Mouse (Mus musculus) intestine, embryonic 14.5 days (tissue): ENCODE results near the gene Cnbd2. TPM values are rescaled to one million over a fixed set of nuclear protein-coding genes. Genes with fewer than 3 reads are reported as not detected.

Experiments
- ATAC-seq: fragments of 200-750 bp; cut with Nextera tagmentation; replicated peaks from 2 replicates; pipeline ENCODE4 v1.8.0; 2017; ENCODE audit warnings: low read depth, moderate number of reproducible peaks, moderate TSS enrichment, moderate library complexity; ENCODE audit not compliant: low FRiP score, low TSS enrichment
- DNase-seq: peaks from one replicate; pipeline ENCODE4 v3.0.0-alpha.2; 2018; ENCODE audit warnings: low spot score
- H3K27ac ChIP-seq: fragments of 300-500 bp; sonication (generic); 2 replicates; pipeline ENCODE4 v1.5.1; 2014; ENCODE audit warnings: low read depth, mild to moderate bottlenecking, control low read depth
- H3K27me3 ChIP-seq: fragments of 300-500 bp; sonication (generic); replicated peaks from 2 replicates; pipeline ENCODE4 v1.6.1; 2014; ENCODE audit warnings: low read length, control low read depth; ENCODE audit not compliant: control insufficient read depth, insufficient read depth
- H3K36me3 ChIP-seq: fragments of 300-500 bp; sonication (generic); 2 replicates; pipeline ENCODE4 v1.6.1; 2014; ENCODE audit warnings: low read length, control low read depth; ENCODE audit not compliant: control insufficient read depth, insufficient read depth
- H3K4me1 ChIP-seq: fragments of 300-500 bp; sonication (generic); replicated peaks from 2 replicates; pipeline ENCODE4 v1.6.1; 2014; ENCODE audit warnings: low read length, control low read depth, mixed read lengths; ENCODE audit not compliant: control insufficient read depth, insufficient read depth
- H3K4me2 ChIP-seq: fragments of 300-500 bp; sonication (generic); 2 replicates; pipeline ENCODE4 v1.6.1; 2014; ENCODE audit warnings: low read length
- H3K4me3 ChIP-seq: fragments of 300-500 bp; sonication (generic); 2 replicates; pipeline ENCODE4 v1.5.1; 2014; ENCODE audit warnings: low read depth, low read length, control low read depth, mixed read lengths
- H3K9ac ChIP-seq: fragments of 300-500 bp; sonication (generic); 2 replicates; pipeline ENCODE4 v1.6.1; 2014; ENCODE audit warnings: mild to moderate bottlenecking, low read length
- H3K9me3 ChIP-seq: fragments of 300-500 bp; sonication (generic); 2 replicates; pipeline ENCODE4 v1.6.1; 2016; ENCODE audit warnings: low read length, control low read depth; ENCODE audit not compliant: control insufficient read depth
- WGBS: fragments of 180-500 bp; shearing (Covaris S2); extraction: QIAGEN DNeasy Blood & Tissue Kit; methylation state at CpG from one replicate; pipeline ENCODE4 v1.1.7; 2014; 5-methylcytosine and 5-hydroxymethylcytosine counted together
- polyA plus RNA-seq: library from polyadenylated mRNA; unstranded; fragments of >200 nt; fragmentation: Nextera tagmentation; extraction: Ambion mirVana; gene quantifications from 2 replicates; pipeline ENCODE4 v1.2.1, GENCODE M21; 2014

The Cnbd2 gene
- polyA plus RNA-seq, 1 experiment from 2014 or later, result 4.2 TPM

DNA sequence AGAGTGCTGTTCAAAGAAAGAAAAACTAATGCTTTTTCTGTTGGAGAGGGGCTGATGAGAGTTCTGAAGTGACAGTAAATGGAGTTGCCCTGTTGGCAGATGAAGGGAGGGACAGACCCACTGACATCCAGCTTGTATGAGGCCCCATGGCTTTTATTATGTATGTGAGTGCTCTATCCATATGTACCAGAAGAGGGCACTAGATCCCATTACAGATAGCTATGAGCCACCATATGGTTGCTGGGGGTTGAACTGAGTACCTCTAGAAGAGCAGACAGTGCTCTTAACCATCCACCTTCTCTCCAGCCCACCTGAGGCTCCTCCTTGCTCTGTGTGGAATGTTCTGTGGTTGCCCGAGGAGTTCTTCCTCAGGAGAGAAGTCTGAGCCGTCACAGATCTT lies 6.3 kb upstream of the Cnbd2 start:
- H3K27me3 ChIP-seq, result no peaks in the 10 kb centered on the region
- no peaks in the 10 kb centered on the region for H3K4me1 ChIP-seq
- H3K4me2 ChIP-seq, result no peak overlapping the region
- peaks cover 72% of the 10 kb centered on the region for H3K36me3 ChIP-seq
- H3K9me3 ChIP-seq, result no peaks in the 10 kb centered on the region
- ATAC-seq (no peak), DNase-seq (no peak)
- H3K27ac ChIP-seq, result no peak overlapping the region
- H3K4me3 ChIP-seq, result no peak overlapping the region
- H3K9ac ChIP-seq, result no peak overlapping the region
- 76% methylated on average over 2 of the region's 2 CpGs for WGBS

DNA sequence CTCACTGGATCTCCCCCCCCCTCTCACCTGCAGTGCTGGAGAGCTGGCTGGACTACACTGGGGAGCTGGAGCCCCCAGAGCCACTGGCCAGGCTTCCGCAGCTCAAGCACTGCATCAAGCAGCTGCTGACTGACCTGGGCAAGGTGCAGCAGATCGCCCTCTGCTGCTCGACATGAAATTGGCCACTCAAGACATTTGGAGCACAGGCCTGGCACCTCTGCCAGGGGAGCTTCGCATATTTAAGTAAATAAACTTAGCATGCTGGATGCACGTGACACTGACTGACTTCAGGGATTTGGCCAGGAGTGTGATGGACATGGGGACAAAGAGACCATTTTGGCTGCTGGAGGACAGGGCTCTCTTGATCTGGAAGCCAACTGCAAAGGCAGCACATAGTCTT lies 4.8 kb upstream of the Cnbd2 start:
- Histone ChIP-seq H3K27me3 (no peaks in the 10 kb centered on the region), H3K4me3 (no peak overlapping the region), H3K9ac (no peak overlapping the region), H3K4me2 (no peak overlapping the region), H3K9me3 (no peaks in the 10 kb centered on the region), H3K4me1 (0 out of 2 replicates have a peak, but pooled peaks cover 6% of the 10 kb centered on the region), H3K36me3 (peaks cover 61% of the 10 kb centered on the region), H3K27ac (no peak overlapping the region)
- no peak for DNase-seq
- 57% methylated on average over 5 of the region's 5 CpGs for WGBS
- no peak for ATAC-seq

DNA sequence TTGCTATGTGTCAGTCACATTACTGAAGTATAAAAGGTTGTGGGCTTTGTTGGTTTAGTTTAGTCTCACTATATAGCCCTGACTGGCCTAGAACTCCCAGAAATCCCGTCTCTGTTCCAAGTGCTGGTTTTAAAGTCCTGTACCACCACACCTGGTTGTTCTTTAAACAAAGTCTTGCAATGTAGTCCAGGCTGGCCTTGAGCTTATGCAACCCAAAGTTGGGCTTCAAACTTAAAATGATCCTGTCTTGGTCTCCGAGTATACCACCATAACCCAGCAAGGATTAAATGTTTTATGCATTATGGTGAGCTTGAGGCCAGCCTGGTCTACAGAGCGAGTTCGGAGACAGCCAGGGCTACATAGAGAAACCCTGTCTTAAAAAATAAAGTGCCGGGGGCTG lies 2.2 kb upstream of the Cnbd2 start:
- 94% methylated on average over 5 of the region's 5 CpGs for WGBS
- ATAC-seq (no peak), DNase-seq (no peak)
- no peak overlapping the region for H3K9ac ChIP-seq
- no peaks in the 10 kb centered on the region for H3K27me3 ChIP-seq
- no peak overlapping the region for H3K4me3 ChIP-seq
- no peak overlapping the region for H3K4me2 ChIP-seq
- 0 out of 2 replicates have a peak, but pooled peaks cover 8% of the 10 kb centered on the region for H3K4me1 ChIP-seq
- no peak overlapping the region for H3K27ac ChIP-seq
- peaks cover 36% of the 10 kb centered on the region for H3K36me3 ChIP-seq
- peaks cover 4% of the 10 kb centered on the region; the same call in 1 of the 2 replicates for H3K9me3 ChIP-seq

DNA sequence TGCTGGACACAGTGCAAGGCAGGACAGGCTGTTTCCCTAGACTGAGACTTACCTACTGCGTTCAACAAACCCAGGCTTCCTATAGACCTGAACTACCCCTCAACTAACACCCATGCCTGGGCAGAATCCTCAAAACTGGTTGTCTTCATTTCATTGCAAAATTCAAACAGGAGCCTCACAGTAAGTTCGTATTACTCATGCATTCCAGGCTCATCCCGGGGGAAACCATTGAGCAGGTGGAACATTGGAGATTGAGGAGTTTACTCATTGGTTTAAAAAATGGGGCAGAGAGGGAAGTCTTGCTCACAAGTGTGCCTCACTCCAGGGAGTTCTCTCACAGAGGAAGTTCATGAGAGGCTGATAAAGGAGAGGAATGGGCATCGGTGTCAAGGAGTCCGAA lies 1.6 kb upstream of the Cnbd2 start:
- 92% methylated on average over 5 of the region's 5 CpGs for WGBS
- no peaks in the 10 kb centered on the region for H3K27me3 ChIP-seq
- DNase-seq (no peak), ATAC-seq (no peak)
- H3K9me3 ChIP-seq, result peaks cover 4% of the 10 kb centered on the region; the same call in 1 of the 2 replicates
- H3K27ac ChIP-seq, result no peak overlapping the region
- peaks cover 32% of the 10 kb centered on the region for H3K36me3 ChIP-seq
- H3K9ac ChIP-seq, result no peak overlapping the region
- 0 out of 2 replicates have a peak, but pooled peaks cover 8% of the 10 kb centered on the region for H3K4me1 ChIP-seq
- no peak overlapping the region for H3K4me3 ChIP-seq
- H3K4me2 ChIP-seq, result no peak overlapping the region

DNA sequence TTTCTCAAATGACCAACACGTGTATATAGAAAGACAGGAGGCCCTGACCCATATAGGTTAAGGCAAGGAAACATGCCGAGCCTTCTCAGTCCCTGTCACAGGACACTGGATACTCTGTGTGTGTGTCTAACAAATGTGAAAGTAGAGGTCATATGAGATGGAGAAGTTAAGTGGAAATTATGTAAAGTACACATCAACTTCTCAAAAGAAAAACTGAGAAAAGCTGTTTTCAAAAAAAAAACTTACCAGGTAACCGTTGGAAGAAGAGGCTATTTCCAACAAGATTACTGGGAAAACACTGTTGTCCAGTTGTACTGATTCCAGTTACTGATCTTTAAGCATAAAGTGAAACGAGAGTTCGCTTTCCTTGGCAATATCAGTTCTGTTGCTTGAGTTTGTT lies 1.2 kb upstream of the Cnbd2 start:
- H3K27me3 ChIP-seq, result no peaks in the 10 kb centered on the region
- H3K36me3 ChIP-seq, result peaks cover 28% of the 10 kb centered on the region
- no peak overlapping the region for H3K9ac ChIP-seq
- 0 out of 2 replicates have a peak, but pooled peaks cover 8% of the 10 kb centered on the region for H3K4me1 ChIP-seq
- no peak overlapping the region for H3K27ac ChIP-seq
- H3K4me3 ChIP-seq, result no peak overlapping the region
- no peak for ATAC-seq
- 90% methylated on average over 5 of the region's 5 CpGs for WGBS
- H3K4me2 ChIP-seq, result peak overlapping the region; percentile 75
- DNase-seq, result no peak
- peaks cover 4% of the 10 kb centered on the region; the same call in 1 of the 2 replicates for H3K9me3 ChIP-seq

DNA sequence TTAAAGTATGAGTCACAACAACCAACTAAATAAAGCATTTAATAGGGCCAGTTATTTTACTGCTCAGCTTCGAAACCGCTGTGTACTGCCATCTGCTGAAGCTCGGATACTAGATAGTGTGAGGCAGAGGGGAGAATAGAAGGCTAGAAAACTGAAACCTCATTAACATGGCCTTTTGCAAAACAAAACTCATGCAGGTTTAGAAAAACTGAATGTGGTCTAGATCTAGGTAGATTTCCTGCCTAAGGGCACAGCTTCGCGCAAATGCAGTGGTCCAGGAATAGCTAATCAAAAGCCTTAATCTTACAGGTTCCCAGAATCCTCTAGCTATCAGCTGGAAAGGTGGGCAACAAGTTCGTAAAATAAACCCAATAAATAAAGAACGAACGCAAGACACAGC lies 658 bp upstream of the Cnbd2 start:
- H3K36me3 ChIP-seq, result peaks cover 24% of the 10 kb centered on the region
- peaks cover 4% of the 10 kb centered on the region; the same call in 1 of the 2 replicates for H3K9me3 ChIP-seq
- H3K4me2 ChIP-seq, result peak overlapping the region; percentile 75
- ATAC-seq (no peak), DNase-seq (no peak)
- no peaks in the 10 kb centered on the region for H3K27me3 ChIP-seq
- H3K4me1 ChIP-seq, result 0 out of 2 replicates have a peak, but pooled peaks cover 8% of the 10 kb centered on the region
- peak overlapping the region; percentile 67 for H3K4me3 ChIP-seq
- WGBS, result 25% methylated on average over 8 of the region's 8 CpGs
- H3K27ac ChIP-seq, result no peak overlapping the region
- peak overlapping the region; percentile 83 for H3K9ac ChIP-seq

DNA sequence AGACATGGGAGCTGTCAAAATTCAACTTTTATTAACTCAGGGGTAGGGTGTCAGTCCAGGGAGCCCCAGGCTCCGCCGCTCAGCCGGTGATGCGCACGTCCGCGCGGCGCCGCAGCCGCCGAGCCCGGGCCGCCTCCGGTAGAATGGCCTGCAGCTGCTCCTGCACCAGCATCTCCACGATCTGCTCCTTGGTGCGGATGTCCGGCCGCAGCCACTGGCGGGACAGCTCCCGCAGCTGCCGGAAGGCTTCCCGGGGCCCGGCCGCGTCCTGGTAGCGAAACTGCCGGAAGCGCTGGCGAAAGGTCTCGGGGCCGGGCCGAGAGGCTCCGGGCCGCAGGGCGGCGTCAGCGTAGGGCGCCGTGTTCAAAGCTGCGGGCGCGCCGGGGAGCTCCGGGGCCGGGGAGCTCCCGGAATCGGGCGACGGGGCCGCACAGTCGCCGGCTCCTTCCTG lies 233 bp upstream of the Cnbd2 start:
- no peaks in the 10 kb centered on the region for H3K27me3 ChIP-seq
- 0 out of 2 replicates have a peak, but pooled peaks cover 8% of the 10 kb centered on the region for H3K4me1 ChIP-seq
- peaks cover 20% of the 10 kb centered on the region for H3K36me3 ChIP-seq
- H3K4me2 ChIP-seq, result peak overlapping the region; percentile 75
- peaks cover 4% of the 10 kb centered on the region; the same call in 1 of the 2 replicates for H3K9me3 ChIP-seq
- ATAC-seq (peak; percentile 64), DNase-seq (peak; percentile 85)
- under 1% methylated on average over 53 of the region's 53 CpGs for WGBS
- peak overlapping the region; percentile 94 for H3K27ac ChIP-seq
- peak overlapping the region; percentile 83 for H3K9ac ChIP-seq
- H3K4me3 ChIP-seq, result peak overlapping the region; percentile 67

DNA sequence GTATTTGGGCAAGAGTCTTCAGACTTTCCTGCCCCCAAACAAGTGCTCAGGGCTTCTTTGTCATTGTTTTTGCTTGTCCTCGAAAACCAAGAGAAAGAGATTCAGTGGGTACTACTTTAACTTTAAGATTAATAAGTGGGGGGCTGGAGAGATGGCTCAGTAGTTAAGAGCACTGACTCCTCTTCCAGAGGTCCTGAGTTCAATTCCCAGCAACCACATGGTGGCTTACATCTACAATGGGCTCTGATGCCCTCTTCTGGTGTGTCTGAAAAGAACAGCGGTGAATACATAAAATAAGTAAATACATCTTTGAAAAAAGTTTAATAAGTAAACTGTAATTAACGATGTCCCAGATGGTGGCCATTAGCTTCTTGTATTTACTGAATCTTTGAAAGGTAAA lies 1.1 kb downstream of the Cnbd2 start:
- H3K9me3 ChIP-seq, result peaks cover 4% of the 10 kb centered on the region; the same call in 1 of the 2 replicates
- H3K4me1 ChIP-seq, result 0 out of 2 replicates have a peak, but pooled peaks cover 8% of the 10 kb centered on the region
- no peak overlapping the region for H3K27ac ChIP-seq
- peak overlapping the region; percentile 67 for H3K4me3 ChIP-seq
- H3K36me3 ChIP-seq, result peaks cover 8% of the 10 kb centered on the region; the same call in 1 of the 2 replicates
- 53% methylated on average over 3 of the region's 3 CpGs for WGBS
- H3K9ac ChIP-seq, result peak overlapping the region; percentile 83; the same call in 1 of the 2 replicates
- ATAC-seq (no peak), DNase-seq (no peak)
- no peaks in the 10 kb centered on the region for H3K27me3 ChIP-seq
- H3K4me2 ChIP-seq, result peak overlapping the region; percentile 75

DNA sequence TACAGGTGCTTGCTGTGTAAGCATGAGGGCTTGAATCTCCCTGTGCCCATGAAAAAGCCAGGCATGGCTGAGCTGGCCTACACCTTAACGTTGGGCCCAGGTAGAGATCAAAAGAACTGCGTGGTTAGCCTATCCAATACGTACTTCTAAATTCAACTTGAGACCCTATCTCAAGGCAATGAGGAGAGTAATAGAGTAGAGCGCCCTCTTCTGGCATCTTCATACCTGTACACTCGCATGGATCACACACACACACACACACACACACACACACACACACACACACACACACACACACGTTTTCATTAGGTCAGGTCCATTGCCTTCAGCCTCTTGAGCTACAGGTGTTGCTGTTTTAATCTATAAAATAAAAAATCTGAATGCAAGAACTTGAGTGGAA lies 2.7 kb downstream of the Cnbd2 start:
- ATAC-seq, result no peak
- WGBS, result 96% methylated on average over 6 of the region's 6 CpGs

More for the DNA sequence above, 2.7 kb downstream of the Cnbd2 start:
- Histone ChIP-seq H3K4me3 (no peak overlapping the region), H3K27ac (no peak overlapping the region), H3K27me3 (no peaks in the 10 kb centered on the region), H3K36me3 (peaks cover 3% of the 10 kb centered on the region; the same call in 1 of the 2 replicates), H3K9me3 (peaks cover 4% of the 10 kb centered on the region; the same call in 1 of the 2 replicates), H3K4me2 (no peak overlapping the region), H3K4me1 (0 out of 2 replicates have a peak, but pooled peaks cover 8% of the 10 kb centered on the region), H3K9ac (no peak overlapping the region)
- DNase-seq, result no peak
